Mouse (Mus musculus): Measurements from ENCODE around the gene Sgms2.

The Sgms2 gene

DNA sequence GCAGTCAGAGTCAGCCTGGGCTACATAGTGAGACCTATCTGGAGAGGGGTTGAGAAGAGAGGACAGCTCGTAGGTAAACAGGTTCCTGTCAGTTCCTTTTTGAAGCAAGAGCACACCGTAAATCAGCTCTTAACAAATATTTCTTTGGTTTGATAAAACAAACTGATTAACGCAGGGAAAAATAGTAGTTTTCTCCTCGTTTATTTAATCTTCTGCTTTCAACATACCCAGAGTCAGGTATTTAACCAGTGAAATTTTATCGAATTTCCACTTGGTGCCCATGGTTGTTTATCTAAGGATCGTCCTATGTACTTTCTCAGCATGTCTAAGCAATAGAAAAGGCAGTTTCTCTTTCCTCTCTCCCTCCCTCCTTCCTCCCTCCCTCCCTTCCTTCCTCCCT lies 2.0 kb upstream of the Sgms2 start:
- Histone ChIP-seq H3K4me3 (replicated peaks; ENCODE audit: low read length) (no peak overlapping the region), H3K4me1 (replicated peaks; ENCODE audit: low read depth, low read length) (peaks cover 37% of the 10 kb centered on the region), H3K36me3 (ENCODE audit: insufficient read depth, low read length) (no peaks in the 10 kb centered on the region), H3K9me3 (ENCODE audit: low read length) (no peaks in the 10 kb centered on the region), H3K27me3 (ENCODE audit: insufficient read depth, low read length) (peaks cover 15% of the 10 kb centered on the region)
- TF ChIP-seq CTCF (conservative IDR thresholded peaks at IDR 0.05; ENCODE audit: low read length) (no peak), NANOG (IDR thresholded peaks at IDR 0.05; ENCODE audit: borderline replicate concordance, low read length) (no peak), POU5F1 (IDR thresholded peaks at IDR 0.05; ENCODE audit: borderline replicate concordance, low read length) (no peak)

GRCm38 (mm10) chr3:131491980-131492379 lies 769 bp upstream of the Sgms2 start:
- peaks cover 25% of the 10 kb centered on the region for H3K27me3 ChIP-seq (ENCODE audit: insufficient read depth, low read length)
- H3K4me1 ChIP-seq (replicated peaks; ENCODE audit: low read depth, low read length), result peaks cover 41% of the 10 kb centered on the region
- H3K36me3 ChIP-seq (ENCODE audit: insufficient read depth, low read length), result no peaks in the 10 kb centered on the region
- no peaks in the 10 kb centered on the region for H3K9me3 ChIP-seq (ENCODE audit: low read length)
- no peak overlapping the region for H3K4me3 ChIP-seq (replicated peaks; ENCODE audit: low read length)
- no peak for TF ChIP-seq CTCF (conservative IDR thresholded peaks at IDR 0.05; ENCODE audit: low read length)
- no peak for TF ChIP-seq NANOG (IDR thresholded peaks at IDR 0.05; ENCODE audit: borderline replicate concordance, low read length)
- no peak for TF ChIP-seq POU5F1 (IDR thresholded peaks at IDR 0.05; ENCODE audit: borderline replicate concordance, low read length)

- H3K36me3 ChIP-seq (ENCODE audit: insufficient read depth, low read length), result no peaks in the 10 kb centered on the region
- peaks cover 27% of the 10 kb centered on the region for H3K27me3 ChIP-seq (ENCODE audit: insufficient read depth, low read length)
- H3K4me1 ChIP-seq (replicated peaks; ENCODE audit: low read depth, low read length), result peaks cover 41% of the 10 kb centered on the region
- no peak for TF ChIP-seq POU5F1 (IDR thresholded peaks at IDR 0.05; ENCODE audit: borderline replicate concordance, low read length)
- TF ChIP-seq NANOG (IDR thresholded peaks at IDR 0.05; ENCODE audit: borderline replicate concordance, low read length), result no peak
- no peak for TF ChIP-seq CTCF (conservative IDR thresholded peaks at IDR 0.05; ENCODE audit: low read length)
- peak overlapping the region; percentile 90 for H3K4me3 ChIP-seq (replicated peaks; ENCODE audit: low read length)
- no peaks in the 10 kb centered on the region for H3K9me3 ChIP-seq (ENCODE audit: low read length)
Measured at GRCm38 (mm10) chr3:131490143-131490908, 885 bp downstream of the Sgms2 start.

DNA sequence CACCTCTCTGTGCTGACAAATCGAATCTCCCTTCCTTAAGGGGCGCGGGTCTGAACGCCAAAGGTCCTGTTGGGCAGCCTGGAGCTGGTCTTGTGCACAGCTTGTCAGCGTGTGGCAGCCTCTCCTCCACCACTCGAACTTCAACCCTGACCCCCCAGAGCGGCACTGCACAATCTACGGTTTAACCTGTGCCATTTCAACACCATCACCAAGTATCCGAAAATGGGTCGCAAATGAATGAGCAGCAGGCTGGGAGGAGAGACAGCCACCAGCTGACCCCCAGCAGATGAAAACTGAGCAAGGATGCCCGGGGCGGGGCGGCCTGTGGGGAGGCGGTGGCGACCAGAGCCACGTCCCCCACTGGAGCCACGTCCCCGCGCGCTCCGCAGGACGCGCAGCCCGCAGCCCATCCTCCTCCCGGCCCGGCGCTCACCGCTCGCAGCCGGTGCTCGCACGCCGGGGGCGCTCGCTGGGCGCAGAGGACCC lies 1.5 kb downstream of the Sgms2 start:
- Histone ChIP-seq H3K36me3 (ENCODE audit: insufficient read depth, low read length) (no peaks in the 10 kb centered on the region), H3K4me1 (replicated peaks; ENCODE audit: low read depth, low read length) (peaks cover 41% of the 10 kb centered on the region), H3K27me3 (ENCODE audit: insufficient read depth, low read length) (peaks cover 24% of the 10 kb centered on the region), H3K4me3 (replicated peaks; ENCODE audit: low read length) (peak overlapping the region; percentile 90), H3K9me3 (ENCODE audit: low read length) (no peaks in the 10 kb centered on the region)
- TF ChIP-seq POU5F1 (IDR thresholded peaks at IDR 0.05; ENCODE audit: borderline replicate concordance, low read length) (no peak), NANOG (IDR thresholded peaks at IDR 0.05; ENCODE audit: borderline replicate concordance, low read length) (no peak), CTCF (conservative IDR thresholded peaks at IDR 0.05; ENCODE audit: low read length) (no peak)

DNA sequence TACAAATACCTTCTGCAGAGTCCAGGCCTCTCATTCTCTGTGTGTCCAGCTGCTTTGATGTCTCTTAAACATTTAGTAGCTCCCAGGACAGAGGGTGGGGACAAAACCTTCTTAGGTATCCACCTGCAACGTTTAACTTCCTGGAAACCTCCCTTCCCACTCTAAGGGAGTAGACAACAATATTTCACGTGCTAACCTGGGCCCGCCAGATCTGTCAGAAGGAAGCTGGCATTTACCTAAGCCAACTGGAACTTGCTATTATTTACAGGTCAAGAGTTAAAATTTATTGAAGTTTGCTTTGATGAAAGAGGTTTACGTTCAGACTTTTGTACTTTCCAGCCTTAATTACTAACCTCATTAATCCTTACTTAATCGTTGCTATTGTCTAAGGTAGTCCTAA lies 2.2 kb downstream of the Sgms2 start:
- Histone ChIP-seq H3K27me3 (ENCODE audit: insufficient read depth, low read length) (peaks cover 24% of the 10 kb centered on the region), H3K36me3 (ENCODE audit: insufficient read depth, low read length) (no peaks in the 10 kb centered on the region), H3K9me3 (ENCODE audit: low read length) (no peaks in the 10 kb centered on the region), H3K4me3 (replicated peaks; ENCODE audit: low read length) (peak overlapping the region; percentile 90; the same call in 1 of the 2 replicates), H3K4me1 (replicated peaks; ENCODE audit: low read depth, low read length) (peaks cover 40% of the 10 kb centered on the region)
- no peak for TF ChIP-seq POU5F1 (IDR thresholded peaks at IDR 0.05; ENCODE audit: borderline replicate concordance, low read length)
- no peak for TF ChIP-seq NANOG (IDR thresholded peaks at IDR 0.05; ENCODE audit: borderline replicate concordance, low read length)
- TF ChIP-seq CTCF (conservative IDR thresholded peaks at IDR 0.05; ENCODE audit: low read length), result no peak

- TF ChIP-seq POU5F1 (IDR thresholded peaks at IDR 0.05; ENCODE audit: borderline replicate concordance, low read length) (no peak), NANOG (IDR thresholded peaks at IDR 0.05; ENCODE audit: borderline replicate concordance, low read length) (no peak), CTCF (conservative IDR thresholded peaks at IDR 0.05; ENCODE audit: low read length) (no peak)
- no peaks in the 10 kb centered on the region for H3K9me3 ChIP-seq (ENCODE audit: low read length)
- peaks cover 24% of the 10 kb centered on the region for H3K27me3 ChIP-seq (ENCODE audit: insufficient read depth, low read length)
- no peaks in the 10 kb centered on the region for H3K36me3 ChIP-seq (ENCODE audit: insufficient read depth, low read length)
- peaks cover 35% of the 10 kb centered on the region for H3K4me1 ChIP-seq (replicated peaks; ENCODE audit: low read depth, low read length)
- H3K4me3 ChIP-seq (replicated peaks; ENCODE audit: low read length), result no peak overlapping the region
Measured at GRCm38 (mm10) chr3:131488403-131488802, 2.8 kb downstream of the Sgms2 start.

DNA sequence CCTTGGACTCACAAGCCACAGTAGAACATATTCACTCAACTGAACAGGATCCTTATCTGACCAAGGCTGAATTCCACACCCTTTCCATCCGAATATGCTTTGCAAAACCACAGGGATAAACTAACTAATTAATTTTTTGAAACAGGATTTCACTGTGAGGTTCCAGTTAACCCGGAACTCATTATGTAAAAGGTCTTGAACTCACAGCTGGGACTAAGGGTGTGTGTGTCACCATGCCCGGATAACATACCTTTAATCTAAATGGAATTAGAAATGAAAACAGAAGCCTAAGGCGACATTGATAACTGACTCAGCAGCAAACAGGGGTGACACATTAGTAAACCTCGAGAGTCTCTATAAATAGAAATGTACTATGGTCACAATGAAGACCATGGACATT lies 5.8 kb downstream of the Sgms2 start:
- TF ChIP-seq POU5F1 (IDR thresholded peaks at IDR 0.05; ENCODE audit: borderline replicate concordance, low read length) (no peak), CTCF (conservative IDR thresholded peaks at IDR 0.05; ENCODE audit: low read length) (no peak), NANOG (IDR thresholded peaks at IDR 0.05; ENCODE audit: borderline replicate concordance, low read length) (no peak)
- no peaks in the 10 kb centered on the region; the same call in 1 of the 2 replicates for H3K9me3 ChIP-seq (ENCODE audit: low read length)
- H3K27me3 ChIP-seq (ENCODE audit: insufficient read depth, low read length), result peaks cover 18% of the 10 kb centered on the region
- H3K4me1 ChIP-seq (replicated peaks; ENCODE audit: low read depth, low read length), result peaks cover 26% of the 10 kb centered on the region
- H3K4me3 ChIP-seq (replicated peaks; ENCODE audit: low read length), result no peak overlapping the region
- H3K36me3 ChIP-seq (ENCODE audit: insufficient read depth, low read length), result no peaks in the 10 kb centered on the region

GRCm38 (mm10) chr3:131483650-131484049 lies 7.6 kb downstream of the Sgms2 start:
- peaks cover 15% of the 10 kb centered on the region for H3K27me3 ChIP-seq (ENCODE audit: insufficient read depth, low read length)
- H3K9me3 ChIP-seq (ENCODE audit: low read length), result no peaks in the 10 kb centered on the region; the same call in 1 of the 2 replicates
- H3K4me1 ChIP-seq (replicated peaks; ENCODE audit: low read depth, low read length), result peaks cover 20% of the 10 kb centered on the region
- no peak overlapping the region for H3K4me3 ChIP-seq (replicated peaks; ENCODE audit: low read length)
- no peak for TF ChIP-seq CTCF (conservative IDR thresholded peaks at IDR 0.05; ENCODE audit: low read length)
- no peak for TF ChIP-seq POU5F1 (IDR thresholded peaks at IDR 0.05; ENCODE audit: borderline replicate concordance, low read length)
- no peak for TF ChIP-seq NANOG (IDR thresholded peaks at IDR 0.05; ENCODE audit: borderline replicate concordance, low read length)
- H3K36me3 ChIP-seq (ENCODE audit: insufficient read depth, low read length), result no peaks in the 10 kb centered on the region
